Mouse (Mus musculus) CH12.LX (cell line): ENCODE measurements around the gene Arfip2.

Source experiments
- CTCF ChIP-seq, 2 experiments: IDR thresholded peaks in 1 of 2; conservative IDR thresholded peaks in 1 of 2; 2 replicates each; pipeline ENCODE4 v1.5.1; 2011 to 2012; ENCODE audit warnings: low read depth in 2 of 2, low read length in 2 of 2, improper control_type of control experiment in 1 of 2, inconsistent platforms in 1 of 2, mild to moderate bottlenecking in 1 of 2, moderate library complexity in 1 of 2
- E2F4 ChIP-seq: IDR thresholded peaks from 2 replicates; pipeline ENCODE4 v1.6.1; 2011; ENCODE audit warnings: low read depth, low read length, improper control_type of control experiment; ENCODE audit not compliant: insufficient replicate concordance
- ELF1 ChIP-seq: IDR thresholded peaks from 2 replicates; pipeline ENCODE4 v1.6.1; 2014; ENCODE audit warnings: low read depth, mild to moderate bottlenecking, inconsistent platforms, low read length, improper control_type of control experiment
- EP300 ChIP-seq: IDR thresholded peaks from 2 replicates; pipeline ENCODE4 v1.6.1; 2011; ENCODE audit warnings: low read length, improper control_type of control experiment
- HCFC1 ChIP-seq: IDR thresholded peaks from 2 replicates; pipeline ENCODE4 v1.6.1; 2012; ENCODE audit warnings: low read depth, mild to moderate bottlenecking, inconsistent platforms, low read length, improper control_type of control experiment
- JUN ChIP-seq: IDR thresholded peaks from 2 replicates; pipeline ENCODE4 v1.6.1; 2011; ENCODE audit warnings: low read depth, mild to moderate bottlenecking, low read length, improper control_type of control experiment, moderate library complexity; ENCODE audit not compliant: insufficient read depth
- MAZ ChIP-seq: IDR thresholded peaks from 2 replicates; pipeline ENCODE4 v1.6.1; 2012; ENCODE audit warnings: low read depth, mild to moderate bottlenecking, inconsistent platforms, low read length, improper control_type of control experiment, moderate library complexity
- MXI1 ChIP-seq: IDR thresholded peaks from 2 replicates; pipeline ENCODE4 v1.6.1; 2011; ENCODE audit warnings: mild to moderate bottlenecking, low read depth, low read length, improper control_type of control experiment
- POLR2A ChIP-seq: IDR thresholded peaks from 2 replicates; pipeline ENCODE4 v1.6.1; 2011; ENCODE audit warnings: low read depth, mild to moderate bottlenecking, improper control_type of control experiment, low read length
- RAD21 ChIP-seq: IDR thresholded peaks from 2 replicates; pipeline ENCODE4 v1.6.1; 2011; ENCODE audit warnings: low read depth, mild to moderate bottlenecking, low read length, improper control_type of control experiment, moderate library complexity
- TBP ChIP-seq: conservative IDR thresholded peaks from 2 replicates; pipeline ENCODE4 v1.6.1; 2011; ENCODE audit warnings: low read depth, low read length, improper control_type of control experiment
- ZNF384 ChIP-seq: IDR thresholded peaks from 2 replicates; pipeline ENCODE4 v1.6.1; 2012; ENCODE audit warnings: low read depth, low read length, improper control_type of control experiment, inconsistent platforms

- no peak for TF ChIP-seq POLR2A
- TF ChIP-seq CTCF (conservative IDR thresholded peaks at IDR 0.05 in 1 of 2, IDR thresholded peaks at IDR 0.05 in 1 of 2; ENCODE audit: low read depth in 2 of 2, low read length in 2 of 2) = no peak
- TF ChIP-seq TBP = no peak
- TF ChIP-seq MXI1 = no peak
- no peak for TF ChIP-seq MAZ
- TF ChIP-seq E2F4 = no peak
- TF ChIP-seq ELF1 = no peak
- no peak for TF ChIP-seq RAD21
- TF ChIP-seq HCFC1 = no peak
- TF ChIP-seq JUN = no peak
- no peak for TF ChIP-seq ZNF384
- no peak for TF ChIP-seq EP300
Measured at GRCm38 (mm10) chr7:105621053-105621452, 19.2 kb downstream of the Arfip2 start.
